Mouse (Mus musculus): ENCODE results near the gene St3gal5. TPM values are rescaled to one million over a fixed set of nuclear protein-coding genes. Genes with fewer than 3 reads are reported as not detected.

Gene St3gal5
- total and polyA plus RNA-seq, 3 experiments, result 4.0 to 21.4 (median 19.8) TPM

DNA sequence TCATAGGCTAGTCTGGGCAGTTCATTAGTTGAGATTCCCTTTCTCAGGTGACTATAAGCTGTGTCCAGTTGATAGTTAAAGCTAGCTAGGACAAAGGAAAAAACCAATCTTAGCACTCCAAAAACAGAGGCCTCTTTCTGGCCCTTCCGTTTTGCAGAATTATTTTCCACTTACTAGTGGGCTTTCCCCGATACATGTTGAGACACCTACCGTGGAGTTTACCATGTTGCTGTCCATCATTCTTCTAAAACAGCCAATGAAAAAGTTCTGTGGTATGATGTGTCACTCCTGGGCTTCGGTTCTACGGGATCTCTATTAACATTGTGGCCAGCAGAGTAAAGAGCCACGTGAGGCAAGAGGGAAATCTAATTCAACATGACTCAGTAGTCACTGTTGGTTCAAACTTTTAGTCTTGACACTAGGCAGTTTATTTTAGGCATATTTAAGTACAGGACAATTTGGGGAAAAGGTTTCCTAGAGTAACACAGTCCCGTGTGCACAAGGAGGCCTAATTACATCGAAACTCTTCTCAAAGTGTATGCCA is 35.4 kb downstream of the St3gal5 start:
- Histone ChIP-seq H3K9me3 (replicated peaks; ENCODE audit: low read length) (no peaks in the 10 kb centered on the region), H3K4me3 (replicated peaks in 1 of 3; ENCODE audit: low read depth in 2 of 3, low read length in 2 of 3, poor library complexity in 1 of 3) (no peak overlapping the region), H3K36me3 (replicated peaks in 1 of 2; ENCODE audit: control insufficient read depth in 1 of 2, insufficient read depth in 1 of 2, low read length in 1 of 2) (peaks cover 24 to 73% of the 10 kb centered on the region in 2 experiments), H3K4me1 (ENCODE audit: control insufficient read depth in 1 of 2, insufficient read depth in 2 of 2) (peaks cover 36 to 62% of the 10 kb centered on the region in 2 experiments), H3K79me2 (replicated peaks; ENCODE audit: control insufficient read depth, extremely low read depth, insufficient read depth, poor library complexity, severe bottlenecking) (no peaks in the 10 kb centered on the region), H3K27ac (ENCODE audit: insufficient read depth, low read depth) (peak overlapping the region; percentile 75), H3K9ac (ENCODE audit: insufficient read depth, low read depth) (no peak overlapping the region), H3K27me3 (replicated peaks) (no peaks in the 10 kb centered on the region), H3K4me2 (ENCODE audit: insufficient read depth, low read depth, poor library complexity, severe bottlenecking) (no peak overlapping the region)
- DNase-seq (ENCODE audit: extremely low read depth), result no peak
- dilution Hi-C loops (cut with MboI; ENCODE audit: extremely low pct_ligation_motif_present, extremely low pct_unique_long_range_greater_than_20kb, low sequenced_read_pairs), result no loop called here
- in situ Hi-C loops (cut with MboI; ENCODE audit: low pct_ligation_motif_present, low pct_unique_long_range_greater_than_20kb, low sequenced_read_pairs), result no loop called here
- TF ChIP-seq BHLHE40 (IDR thresholded peaks at IDR 0.05; ENCODE audit: low read depth, low read length) (peak; percentile 86), JUN (IDR thresholded peaks at IDR 0.05; ENCODE audit: insufficient read depth, low read depth, low read length) (no peak), EP300 (IDR thresholded peaks at IDR 0.05; ENCODE audit: low read length) (no peak), MAZ (IDR thresholded peaks at IDR 0.05; ENCODE audit: low read depth, low read length) (no peak), JUND (conservative IDR thresholded peaks at IDR 0.05; ENCODE audit: low read depth, low read length) (no peak), MYC (IDR thresholded peaks at IDR 0.05; ENCODE audit: low read depth, low read length) (0 out of 2 replicates have a peak, but pooled peaks have one; percentile 37), MEF2A (IDR thresholded peaks at IDR 0.05; ENCODE audit: borderline replicate concordance, low read depth, low read length) (peak; percentile 53; the same call in 1 of the 2 replicates), CHD1 (IDR thresholded peaks at IDR 0.05; ENCODE audit: low read depth, low read length) (peak; percentile 80; the same call in 1 of the 2 replicates), SMC3 (IDR thresholded peaks at IDR 0.05; ENCODE audit: low read depth, low read length) (no peak), USF1 (IDR thresholded peaks at IDR 0.05; ENCODE audit: low read depth, low read length) (peak; percentile 41), ZMIZ1 (IDR thresholded peaks at IDR 0.05; ENCODE audit: low read depth, low read length) (no peak), ETS1 (conservative IDR thresholded peaks at IDR 0.05; ENCODE audit: low read depth, low read length) (peak; percentile 62; the same call in 1 of the 2 replicates)

DNA sequence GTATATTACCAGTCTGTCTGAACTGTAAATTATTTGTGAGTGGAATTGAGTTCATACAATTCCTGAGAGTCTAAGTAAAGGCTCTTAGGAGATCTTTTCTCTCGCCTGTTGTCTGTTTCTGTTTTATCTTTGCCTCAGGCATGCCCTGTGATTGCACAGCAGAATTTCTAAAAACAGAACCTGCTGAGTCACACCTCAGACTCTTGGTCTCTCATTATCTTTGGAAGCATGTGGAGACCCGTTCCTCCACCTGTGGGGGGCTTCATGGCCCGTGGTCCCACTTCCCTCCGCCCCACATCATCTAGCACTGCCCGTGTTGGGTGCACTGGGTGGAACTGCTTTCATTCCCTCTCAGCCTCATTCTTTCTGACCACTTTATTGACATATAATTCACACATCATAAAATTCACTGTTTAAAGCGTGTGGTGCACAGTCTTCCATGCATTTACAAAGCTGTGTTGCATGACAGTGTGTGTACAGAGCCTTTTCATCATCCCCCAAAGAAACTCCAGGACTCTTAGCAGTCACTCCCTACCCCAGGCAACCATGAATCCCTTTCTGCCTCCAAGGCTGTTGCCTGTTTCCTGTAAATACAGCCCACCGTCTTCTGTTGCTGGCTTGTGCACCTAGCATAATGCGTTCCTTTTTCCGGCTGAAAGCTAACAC is 37.6 kb downstream of the St3gal5 start:
- Histone ChIP-seq H3K79me2 (replicated peaks; ENCODE audit: control insufficient read depth, extremely low read depth, insufficient read depth, poor library complexity, severe bottlenecking) (no peaks in the 10 kb centered on the region), H3K27ac (ENCODE audit: insufficient read depth, low read depth) (no peak overlapping the region), H3K4me1 (ENCODE audit: control insufficient read depth in 1 of 2, insufficient read depth in 2 of 2) (peaks cover 33 to 58% of the 10 kb centered on the region in 2 experiments), H3K9ac (ENCODE audit: insufficient read depth, low read depth) (no peak overlapping the region), H3K9me3 (replicated peaks; ENCODE audit: low read length) (no peaks in the 10 kb centered on the region), H3K4me2 (ENCODE audit: insufficient read depth, low read depth, poor library complexity, severe bottlenecking) (no peak overlapping the region), H3K27me3 (replicated peaks) (no peaks in the 10 kb centered on the region), H3K36me3 (replicated peaks in 1 of 2; ENCODE audit: control insufficient read depth in 1 of 2, insufficient read depth in 1 of 2, low read length in 1 of 2) (peaks cover 16 to 60% of the 10 kb centered on the region in 2 experiments), H3K4me3 (replicated peaks in 1 of 3; ENCODE audit: low read depth in 2 of 3, low read length in 2 of 3, poor library complexity in 1 of 3) (no peak overlapping the region)
- TF ChIP-seq NRF1 (IDR thresholded peaks at IDR 0.05; ENCODE audit: low read depth, low read length), result no peak
- TF ChIP-seq JUN (IDR thresholded peaks at IDR 0.05; ENCODE audit: insufficient read depth, low read depth, low read length), result no peak
- TF ChIP-seq MAZ (IDR thresholded peaks at IDR 0.05; ENCODE audit: low read depth, low read length), result no peak
- TF ChIP-seq MAFK (IDR thresholded peaks at IDR 0.05; ENCODE audit: insufficient replicate concordance, low read length), result peak; percentile 4; the same call in 1 of the 2 replicates
- in situ Hi-C loops (cut with MboI; ENCODE audit: low pct_ligation_motif_present, low pct_unique_long_range_greater_than_20kb, low sequenced_read_pairs) (no loop called here), dilution Hi-C loops (cut with MboI; ENCODE audit: extremely low pct_ligation_motif_present, extremely low pct_unique_long_range_greater_than_20kb, low sequenced_read_pairs) (no loop called here)
- no peak for DNase-seq (ENCODE audit: extremely low read depth)
